Mouse (Mus musculus): ENCODE results near the gene Necab3. TPM values are rescaled to one million over a fixed set of nuclear protein-coding genes. Genes with fewer than 3 reads are reported as not detected.

The Necab3 gene
- total RNA-seq, 1 experiment from 2014 or later: not detected

DNA sequence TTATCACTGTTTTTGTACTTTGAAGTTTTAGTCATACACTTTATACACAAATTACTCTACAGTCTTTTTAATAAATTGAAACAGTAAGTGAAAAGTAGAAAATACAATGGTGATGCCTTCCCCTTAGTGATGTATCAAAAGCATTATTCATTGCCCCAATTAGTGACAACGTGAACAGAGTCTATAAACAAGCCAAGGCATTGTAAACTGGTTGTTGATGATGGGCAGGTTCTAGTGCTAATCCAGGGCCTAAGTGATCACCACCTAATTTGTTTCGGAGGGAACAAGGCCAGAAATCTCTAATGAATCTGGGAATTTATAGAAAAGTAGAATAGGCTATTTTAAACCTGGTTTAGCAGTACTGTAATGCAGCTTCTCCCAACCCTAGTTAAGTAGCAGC is 51.6 kb downstream of the Necab3 start:
- no peak for ATAC-seq (ENCODE audit: extremely low read depth, insufficient number of reproducible peaks, low FRiP score, poor library complexity, severe bottlenecking)

DNA sequence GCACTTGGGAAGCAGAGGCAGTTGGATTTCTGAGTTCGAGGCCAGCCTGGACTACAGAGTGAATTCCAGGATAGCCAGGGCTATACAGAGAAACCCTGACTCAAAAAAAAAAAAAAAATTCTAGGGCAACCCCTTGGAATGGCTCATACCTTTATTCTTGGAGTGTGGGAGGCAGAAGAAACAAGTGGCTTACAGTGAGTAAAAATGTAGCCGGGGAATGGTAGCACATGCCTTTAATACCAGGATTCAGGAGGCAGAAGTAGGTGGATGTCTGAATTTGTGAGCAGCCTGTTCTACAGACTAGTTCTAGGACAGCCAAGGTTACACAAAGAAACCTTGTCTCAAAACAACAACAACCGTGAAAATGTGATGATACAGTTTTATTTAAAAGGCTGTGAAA is 57.9 kb downstream of the Necab3 start:
- ATAC-seq (ENCODE audit: extremely low read depth, insufficient number of reproducible peaks, low FRiP score, poor library complexity, severe bottlenecking): no peak

DNA sequence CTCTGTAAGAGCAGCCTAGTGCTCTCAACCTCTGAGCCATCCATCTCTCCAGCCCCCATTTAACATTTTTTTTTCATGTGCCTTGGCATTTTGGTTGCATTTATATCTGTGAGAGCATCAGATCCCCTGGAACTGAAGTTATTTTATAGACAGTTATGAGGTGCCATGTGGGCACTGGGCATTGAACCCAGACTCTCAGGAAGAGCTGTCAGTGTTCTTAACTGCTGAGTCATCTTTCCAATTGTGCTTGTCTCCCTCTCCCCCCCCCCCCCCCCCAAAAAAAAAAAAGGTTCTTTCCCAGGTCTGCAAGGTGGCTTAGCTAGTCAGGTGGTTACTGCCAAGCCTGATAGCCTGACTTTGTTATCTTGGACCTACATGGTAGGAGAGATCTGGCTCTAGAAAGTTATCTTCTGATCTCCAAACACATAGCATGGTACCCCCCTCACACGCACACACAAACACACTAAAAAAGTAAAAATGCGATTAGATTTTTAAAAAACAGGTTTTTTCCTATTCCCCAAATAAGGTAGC is 58.9 kb downstream of the Necab3 start:
- ATAC-seq (ENCODE audit: extremely low read depth, insufficient number of reproducible peaks, low FRiP score, poor library complexity, severe bottlenecking): no peak

DNA sequence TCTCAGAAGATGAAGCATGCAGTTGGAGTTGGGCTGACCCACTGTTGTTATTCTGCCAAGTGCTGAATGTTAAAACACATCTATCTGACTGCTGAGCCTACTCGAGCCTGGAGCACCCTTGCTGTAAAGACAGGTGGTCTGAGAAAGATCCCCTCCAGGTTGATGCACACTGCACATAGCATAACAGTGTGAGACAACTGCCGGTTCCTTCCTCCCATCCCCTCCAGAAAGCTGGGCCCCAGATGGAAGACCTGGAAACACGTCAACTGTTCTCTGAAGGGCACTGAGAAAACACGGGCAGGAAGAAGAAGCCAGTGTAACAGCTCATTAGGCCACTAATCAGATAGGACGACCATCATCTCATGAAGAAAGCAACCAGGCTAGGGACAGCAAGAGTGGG is 60.1 kb downstream of the Necab3 start:
- no peak for ATAC-seq (ENCODE audit: extremely low read depth, insufficient number of reproducible peaks, low FRiP score, poor library complexity, severe bottlenecking)

DNA sequence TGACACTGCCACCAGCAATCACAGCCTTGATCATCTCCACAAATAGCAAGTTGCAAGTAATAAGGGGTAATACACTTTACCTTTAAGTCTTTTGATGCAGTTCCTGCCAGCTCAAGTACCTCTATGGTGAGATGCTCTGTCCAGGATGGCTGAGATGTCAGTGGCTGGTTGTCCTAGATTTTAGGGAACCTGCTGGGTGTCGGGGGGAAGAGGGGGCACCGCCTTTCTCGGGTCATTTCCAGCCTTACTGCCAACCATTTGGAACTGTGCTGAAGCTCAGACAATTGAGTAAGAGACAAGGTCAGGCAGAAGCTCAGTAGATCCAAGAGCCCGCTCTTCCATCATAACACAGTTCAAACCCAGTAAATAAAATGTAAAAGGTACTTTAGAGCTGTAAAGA is 63.7 kb downstream of the Necab3 start:
- no peak for ATAC-seq (ENCODE audit: extremely low read depth, insufficient number of reproducible peaks, low FRiP score, poor library complexity, severe bottlenecking)

Other genes starting within 250 kb of the Necab3 start
- gene Cdk5rap1, start 185.9 kb downstream of the Necab3 start, total RNA-seq (2017): 9.8 and 10.1 TPM in 2 replicates
- gene Snta1, start 150.8 kb downstream of the Necab3 start, total RNA-seq (2017): 0.86 and 2.4 TPM in 2 replicates
- gene Cbfa2t2, start 122.4 kb downstream of the Necab3 start, total RNA-seq (2017): 23.9 and 24.7 TPM in 2 replicates
- gene 1700003F12Rik, start 11.8 kb downstream of the Necab3 start, total RNA-seq (2017): 1.2 TPM in 1 of 2 replicates, not detected in the other
- gene Actl10, start 7.1 kb downstream of the Necab3 start, total RNA-seq (2017): 0.25 TPM in 1 of 2 replicates, not detected in the other
- gene E2f1, start 11.0 kb upstream of the Necab3 start, total RNA-seq (2017): 0.98 and 1.5 TPM in 2 replicates
- gene Pxmp4, start 44.8 kb upstream of the Necab3 start, total RNA-seq (2017): 7.4 and 10.9 TPM in 2 replicates
- 3.3 and 4.3 TPM in 2 replicates for gene Zfp341, start 54.4 kb upstream of the Necab3 start, total RNA-seq (2017)
- 4.8 and 5.4 TPM in 2 replicates for gene 4930519P11Rik, start 54.5 kb upstream of the Necab3 start, total RNA-seq (2017)
- 151 and 159 TPM in 2 replicates for gene Chmp4b, start 92.8 kb upstream of the Necab3 start, total RNA-seq (2017)
- gene Gm14214, start 211.1 kb upstream of the Necab3 start, total RNA-seq (2017): not detected in 2 replicates
- 106 and 108 TPM in 2 replicates for gene Raly, start 232.2 kb upstream of the Necab3 start, total RNA-seq (2017)
- gene a, start 232.5 kb upstream of the Necab3 start, total RNA-seq (2017): not detected in 2 replicates

Data from neutrophil, adult 5-6 weeks (primary cell).